Mouse (Mus musculus) midbrain, embryonic 14.5 days (tissue): ENCODE data around the gene Jazf1. TPM values are rescaled to one million over a fixed set of nuclear protein-coding genes. Genes with fewer than 3 reads are reported as not detected.

Source experiments
- ATAC-seq: fragments of 200-750 bp; cut with Nextera tagmentation; 2 replicates; pipeline ENCODE4 v1.8.0; 2017; ENCODE audit warnings: moderate number of reproducible peaks, moderate library complexity; ENCODE audit not compliant: low FRiP score, low TSS enrichment
- DNase-seq: peaks from one replicate; pipeline ENCODE4 v3.0.0-alpha.2; 2015
- H3K27ac ChIP-seq: fragments of 300-500 bp; sonication (generic); replicated peaks from 2 replicates; pipeline ENCODE4 v1.5.1; 2014; ENCODE audit warnings: mild to moderate bottlenecking, low read depth, low read length, moderate library complexity
- H3K27me3 ChIP-seq: fragments of 300-500 bp; sonication (generic); 2 replicates; pipeline ENCODE4 v1.6.1; 2014; ENCODE audit warnings: low read length, control low read depth, mixed read lengths; ENCODE audit not compliant: control insufficient read depth, insufficient read depth
- H3K36me3 ChIP-seq: fragments of 300-500 bp; sonication (generic); 2 replicates; pipeline ENCODE4 v1.6.1; 2014; ENCODE audit warnings: low read length, control low read depth; ENCODE audit not compliant: control insufficient read depth, insufficient read depth
- H3K4me1 ChIP-seq: fragments of 300-500 bp; sonication (generic); 2 replicates; pipeline ENCODE4 v1.6.1; 2014; ENCODE audit warnings: mild to moderate bottlenecking, antibody characterized with exemption, low read length, control low read depth; ENCODE audit not compliant: control insufficient read depth, insufficient read depth
- H3K4me2 ChIP-seq: fragments of 300-500 bp; sonication (generic); 2 replicates; pipeline ENCODE4 v1.6.1; 2014; ENCODE audit warnings: mild to moderate bottlenecking, low read length, moderate library complexity
- H3K4me3 ChIP-seq: fragments of 300-500 bp; sonication (generic); replicated peaks from 2 replicates; pipeline ENCODE4 v1.5.1; 2014; ENCODE audit warnings: low read depth, low read length
- H3K9ac ChIP-seq: fragments of 300-500 bp; sonication (generic); replicated peaks from 2 replicates; pipeline ENCODE4 v1.6.1; 2014; ENCODE audit warnings: mild to moderate bottlenecking, low read length, moderate library complexity
- H3K9me3 ChIP-seq: fragments of 300-500 bp; sonication (generic); 2 replicates; pipeline ENCODE4 v1.6.1; 2016; ENCODE audit warnings: low read length, control low read depth, mixed read lengths; ENCODE audit not compliant: control insufficient read depth
- WGBS: fragments of 180-500 bp; shearing (Covaris S2); extraction: QIAGEN DNeasy Blood & Tissue Kit; methylation state at CpG from one replicate; pipeline ENCODE4 v1.1.7; 2014; 5-methylcytosine and 5-hydroxymethylcytosine counted together
- polyA plus RNA-seq: library from polyadenylated mRNA; unstranded; fragments of >200 nt; fragmentation: Nextera tagmentation; extraction: Ambion mirVana; gene quantifications from 2 replicates; pipeline ENCODE4 v1.2.1, GENCODE M21; 2014

Gene Jazf1
- polyA plus RNA-seq, 1 experiment from 2014 or later = 39.6 TPM

DNA sequence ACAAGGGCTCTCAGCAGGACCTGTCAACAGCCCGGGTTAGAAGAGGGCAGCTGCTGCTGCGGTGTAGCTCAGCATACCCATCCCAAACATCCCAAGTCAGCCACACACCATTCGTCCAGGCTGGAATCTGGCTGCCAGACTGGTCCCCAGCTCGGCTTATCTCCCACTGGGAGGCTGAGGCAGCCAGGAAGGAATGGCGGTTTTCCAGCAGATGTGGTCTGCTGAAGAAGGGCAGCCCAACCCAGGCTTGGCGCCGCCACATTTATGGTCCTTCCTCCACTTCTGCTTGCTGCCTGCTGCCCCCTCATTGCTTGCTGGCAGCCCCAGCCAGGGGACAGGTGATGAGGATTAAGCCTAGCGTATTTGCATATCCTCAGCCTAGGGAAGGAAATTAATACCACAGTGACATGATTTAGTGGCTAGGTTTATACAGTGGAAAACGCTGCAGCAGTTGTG is 227.8 kb downstream of the Jazf1 start:
- Histone ChIP-seq H3K4me2 (no peak overlapping the region), H3K4me1 (peaks cover 9% of the 10 kb centered on the region), H3K36me3 (no peaks in the 10 kb centered on the region), H3K9ac (no peak overlapping the region), H3K9me3 (no peaks in the 10 kb centered on the region), H3K27me3 (0 out of 2 replicates have a peak, but pooled peaks cover 5% of the 10 kb centered on the region), H3K4me3 (no peak overlapping the region), H3K27ac (no peak overlapping the region)
- 12% methylated on average over 9 of the region's 9 CpGs for WGBS
- ATAC-seq (0 out of 2 replicates have a peak, but pooled peaks have one; percentile 17), DNase-seq (peak; percentile 60)

DNA sequence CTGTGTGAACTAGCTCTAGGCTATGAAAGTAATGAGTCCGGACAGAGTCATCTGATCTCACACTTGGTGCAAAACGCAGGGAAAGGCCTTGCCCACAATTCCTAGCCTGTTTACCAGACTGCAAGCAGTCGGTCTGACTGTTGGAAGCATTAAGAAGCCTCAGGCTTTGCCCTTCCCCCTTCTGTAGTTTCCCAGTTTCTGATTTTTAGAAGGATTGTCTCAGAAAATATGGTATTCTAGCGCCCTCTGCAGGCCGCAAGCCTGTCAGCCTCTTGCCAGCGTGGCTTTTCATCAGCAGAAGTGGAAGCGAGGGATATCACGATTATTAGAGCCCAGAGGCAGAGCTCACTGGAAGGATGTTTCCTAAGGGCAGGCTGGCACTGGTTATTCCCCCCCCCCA is 229.7 kb downstream of the Jazf1 start:
- Histone ChIP-seq H3K9ac (no peak overlapping the region), H3K27me3 (no peaks in the 10 kb centered on the region), H3K27ac (no peak overlapping the region), H3K36me3 (no peaks in the 10 kb centered on the region), H3K4me1 (peaks cover 9% of the 10 kb centered on the region), H3K9me3 (no peaks in the 10 kb centered on the region), H3K4me2 (no peak overlapping the region), H3K4me3 (no peak overlapping the region)
- DNase-seq = peak; percentile 96
- ATAC-seq = peak; percentile 73; the same call in 1 of the 2 replicates
- 2% methylated on average over 8 of the region's 8 CpGs for WGBS

DNA sequence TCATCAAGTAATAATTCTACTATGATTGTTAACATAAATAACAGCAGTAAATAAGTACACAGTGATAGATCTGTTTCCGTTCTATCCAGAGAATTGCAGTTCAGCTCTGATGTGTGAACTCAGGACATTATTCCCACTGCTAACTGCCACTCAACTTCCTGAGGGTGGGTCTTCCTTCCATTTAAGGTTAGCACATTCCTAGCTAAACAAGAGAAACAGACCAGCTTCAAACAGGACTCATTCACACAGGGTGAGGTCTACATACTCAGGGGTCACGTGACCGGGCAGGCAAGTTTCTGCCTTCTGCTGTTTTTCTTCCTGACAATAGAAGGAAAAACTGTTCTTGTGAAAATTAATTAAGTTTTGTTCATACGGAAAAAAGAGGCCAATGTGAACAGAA is 230.6 kb downstream of the Jazf1 start:
- H3K4me1 ChIP-seq = peaks cover 9% of the 10 kb centered on the region
- no peak overlapping the region for H3K9ac ChIP-seq
- no peaks in the 10 kb centered on the region for H3K9me3 ChIP-seq
- H3K36me3 ChIP-seq = no peaks in the 10 kb centered on the region
- 84% methylated on average over 4 of the region's 4 CpGs for WGBS
- DNase-seq (no peak), ATAC-seq (no peak)
- H3K4me2 ChIP-seq = no peak overlapping the region
- no peaks in the 10 kb centered on the region for H3K27me3 ChIP-seq
- no peak overlapping the region for H3K27ac ChIP-seq
- H3K4me3 ChIP-seq = no peak overlapping the region

DNA sequence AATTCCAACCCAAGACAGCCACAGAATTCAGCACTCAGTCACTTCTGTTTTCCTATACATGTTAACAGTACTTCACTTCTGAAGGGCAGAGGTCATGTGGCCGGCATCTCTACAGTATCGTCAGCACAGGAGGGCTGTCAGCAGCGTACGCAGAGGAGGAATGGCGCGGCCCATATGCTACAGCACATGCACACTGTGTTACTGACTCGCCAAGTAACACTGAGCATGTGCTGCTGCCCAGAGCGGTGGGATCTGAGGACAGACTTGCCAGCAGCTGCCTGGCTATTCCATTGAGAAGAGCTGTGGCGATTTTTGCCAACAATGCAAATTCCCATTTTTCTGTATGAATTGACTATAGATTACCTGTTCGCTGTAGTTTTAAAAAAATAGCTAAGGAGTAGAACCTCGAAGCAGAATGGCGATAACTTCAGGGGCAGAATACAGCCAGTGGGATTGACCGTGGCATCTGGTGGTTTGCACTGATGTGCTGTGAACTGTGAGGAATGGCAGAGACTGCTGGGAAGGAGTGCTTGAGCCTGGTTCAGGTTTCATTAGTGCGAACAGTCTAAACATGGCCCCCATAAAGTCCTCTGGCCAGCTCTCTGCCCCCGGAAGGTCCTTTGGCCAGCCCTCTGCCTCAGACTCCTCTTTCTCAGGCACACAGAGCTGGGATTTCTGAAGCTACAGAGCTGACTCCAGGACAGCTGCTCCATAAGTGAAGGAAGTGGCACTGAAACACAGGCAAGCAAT is 232.1 kb downstream of the Jazf1 start:
- DNase-seq = no peak
- WGBS = 82% methylated on average over 15 of the region's 15 CpGs
- no peaks in the 10 kb centered on the region for H3K9me3 ChIP-seq
- H3K4me1 ChIP-seq = peaks cover 9% of the 10 kb centered on the region
- no peak overlapping the region for H3K4me3 ChIP-seq
- no peak for ATAC-seq
- H3K36me3 ChIP-seq = no peaks in the 10 kb centered on the region
- H3K27me3 ChIP-seq = no peaks in the 10 kb centered on the region
- no peak overlapping the region for H3K27ac ChIP-seq
- no peak overlapping the region for H3K9ac ChIP-seq
- no peak overlapping the region for H3K4me2 ChIP-seq

DNA sequence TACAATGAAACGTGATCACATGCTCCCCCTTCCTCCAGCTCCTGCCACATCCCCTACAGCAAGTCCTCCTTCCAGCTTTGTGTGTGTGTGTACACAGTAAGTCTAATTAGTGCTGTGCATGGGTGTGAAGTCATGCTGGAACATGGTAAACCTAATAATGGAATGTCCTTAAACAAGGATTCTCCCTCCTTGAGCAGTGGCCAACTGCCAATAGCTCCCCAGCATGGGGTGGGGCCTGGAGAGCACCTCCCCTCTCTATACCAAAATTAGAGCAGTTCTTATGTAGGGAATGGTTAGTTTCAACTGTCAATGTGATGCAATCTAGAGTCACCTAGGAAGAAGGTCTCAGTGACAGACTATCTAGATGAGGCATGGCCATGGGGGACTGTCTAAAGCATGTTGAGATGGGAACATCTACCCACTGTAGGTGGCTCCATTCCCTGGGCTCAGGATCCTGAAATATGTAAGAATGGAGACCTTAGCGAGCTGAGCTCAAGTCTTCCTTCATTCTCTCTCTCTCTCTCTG is 240.6 kb downstream of the Jazf1 start:
- ATAC-seq (no peak), DNase-seq (no peak)
- Histone ChIP-seq H3K4me1 (peaks cover 9% of the 10 kb centered on the region), H3K4me3 (no peak overlapping the region), H3K9me3 (no peaks in the 10 kb centered on the region), H3K36me3 (no peaks in the 10 kb centered on the region), H3K27ac (no peak overlapping the region), H3K27me3 (no peaks in the 10 kb centered on the region), H3K4me2 (no peak overlapping the region), H3K9ac (no peak overlapping the region)
- WGBS = 93% methylated on average over 2 of the region's 2 CpGs

DNA sequence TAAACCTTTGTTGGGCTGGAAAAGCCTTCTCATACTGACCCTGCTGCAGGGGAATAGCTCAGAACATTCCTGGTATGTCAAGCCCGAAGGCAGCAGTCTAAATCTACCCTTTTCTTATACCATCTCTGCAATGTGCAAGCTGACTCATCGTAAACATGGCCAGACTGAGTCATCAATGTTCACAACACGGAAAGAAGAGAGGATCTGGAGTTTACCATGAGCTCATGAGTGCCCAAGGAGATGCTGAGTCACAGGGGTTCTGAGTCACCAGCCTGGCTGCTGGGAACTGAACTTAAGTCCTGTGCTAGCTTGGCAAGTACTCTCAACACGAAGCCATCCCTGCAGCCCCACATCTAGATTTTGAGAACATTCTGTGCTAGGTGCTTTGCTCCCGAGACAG is 242.9 kb downstream of the Jazf1 start:
- Histone ChIP-seq H3K4me1 (peaks cover 9% of the 10 kb centered on the region), H3K27me3 (no peaks in the 10 kb centered on the region), H3K4me2 (no peak overlapping the region), H3K36me3 (no peaks in the 10 kb centered on the region), H3K9me3 (no peaks in the 10 kb centered on the region), H3K4me3 (no peak overlapping the region), H3K9ac (no peak overlapping the region), H3K27ac (no peak overlapping the region)
- DNase-seq (no peak), ATAC-seq (no peak)
- 87% methylated on average over 5 of the region's 5 CpGs for WGBS

DNA sequence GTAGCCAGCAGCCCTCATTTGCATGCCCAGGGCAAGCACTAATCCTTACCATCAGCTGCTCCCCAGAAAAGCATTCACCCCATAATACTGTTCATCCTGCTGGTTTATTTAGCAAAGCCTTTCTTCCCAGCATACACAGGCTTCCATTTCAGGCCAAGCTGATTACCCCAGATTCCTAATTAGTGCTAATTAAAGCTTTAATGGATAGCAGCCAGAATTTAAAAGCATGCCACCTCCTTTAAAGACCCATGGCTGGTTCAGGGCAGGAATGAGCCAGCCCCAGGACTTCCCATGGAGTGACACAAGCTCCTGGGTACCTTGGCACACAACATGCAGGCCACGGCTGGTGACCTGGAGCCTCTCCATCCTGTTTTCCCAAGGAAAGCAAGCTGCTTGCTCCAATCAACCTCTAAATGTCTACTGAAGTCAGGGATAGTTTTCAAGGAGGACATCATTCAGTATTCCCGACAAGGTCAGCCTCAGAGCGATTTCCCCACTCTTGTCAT is 243.4 kb downstream of the Jazf1 start:
- no peak for ATAC-seq

DNA sequence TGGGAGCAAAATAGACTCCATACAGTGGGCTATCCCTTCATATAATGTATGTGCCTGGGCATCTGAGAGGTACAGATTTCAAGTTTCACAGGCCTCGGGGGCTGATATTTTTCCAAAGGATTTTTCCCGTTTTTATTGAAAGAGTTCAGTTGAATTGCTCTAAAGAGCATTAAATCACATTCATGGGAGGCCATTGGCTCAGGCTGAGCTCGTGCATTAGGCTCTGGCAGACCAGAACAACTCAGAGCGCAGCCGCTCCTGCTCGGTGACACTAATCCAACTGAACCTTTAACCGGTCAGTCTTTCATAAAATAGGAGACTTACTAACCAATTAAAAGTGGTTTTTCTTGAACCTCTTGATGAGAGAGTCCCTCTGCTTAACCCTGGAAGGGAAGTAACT is 245.4 kb downstream of the Jazf1 start:
- 14% methylated on average over 7 of the region's 7 CpGs for WGBS
- Histone ChIP-seq H3K36me3 (no peaks in the 10 kb centered on the region), H3K9ac (no peak overlapping the region), H3K9me3 (no peaks in the 10 kb centered on the region), H3K27me3 (no peaks in the 10 kb centered on the region), H3K4me3 (no peak overlapping the region), H3K4me1 (peaks cover 9% of the 10 kb centered on the region), H3K4me2 (no peak overlapping the region), H3K27ac (no peak overlapping the region)
- ATAC-seq (no peak), DNase-seq (peak; percentile 41)

More for the DNA sequence above, 243.4 kb downstream of the Jazf1 start:
- Histone ChIP-seq H3K4me2 (no peak overlapping the region), H3K27ac (no peak overlapping the region), H3K4me1 (peaks cover 9% of the 10 kb centered on the region), H3K9me3 (no peaks in the 10 kb centered on the region), H3K9ac (no peak overlapping the region), H3K36me3 (no peaks in the 10 kb centered on the region), H3K4me3 (no peak overlapping the region), H3K27me3 (no peaks in the 10 kb centered on the region)
- DNase-seq = peak; percentile 51
- WGBS = 77% methylated on average over 3 of the region's 3 CpGs

DNA sequence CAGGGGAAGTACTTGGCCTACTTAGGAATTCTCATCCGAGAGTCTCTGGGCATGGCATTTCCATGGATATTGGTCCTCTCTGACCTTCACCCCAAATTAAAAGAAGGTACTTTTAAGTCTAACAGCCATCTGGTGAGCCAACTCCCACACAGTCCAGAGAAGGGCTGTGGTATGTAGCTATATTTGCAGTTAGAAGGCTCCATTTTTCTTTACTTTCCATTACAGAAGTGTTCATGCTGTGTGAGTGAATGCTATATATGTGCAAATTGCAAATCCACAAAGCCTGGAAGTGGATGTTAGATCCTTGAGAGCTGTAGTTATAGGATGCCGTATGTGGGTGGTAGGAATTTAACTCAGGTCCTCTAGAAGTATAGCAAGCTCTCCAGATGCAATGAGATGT is 245.8 kb downstream of the Jazf1 start:
- DNase-seq = no peak
- no peak overlapping the region for H3K9ac ChIP-seq
- no peaks in the 10 kb centered on the region for H3K36me3 ChIP-seq
- no peak overlapping the region for H3K4me2 ChIP-seq
- ATAC-seq = no peak
- H3K27me3 ChIP-seq = no peaks in the 10 kb centered on the region
- WGBS = 76% methylated on average over 2 of the region's 2 CpGs
- no peak overlapping the region for H3K27ac ChIP-seq
- H3K4me3 ChIP-seq = no peak overlapping the region
- no peaks in the 10 kb centered on the region for H3K9me3 ChIP-seq
- peaks cover 9% of the 10 kb centered on the region for H3K4me1 ChIP-seq
